Mouse (Mus musculus): Measurements from ENCODE around the gene Ccdc9. TPM values are rescaled to one million over a fixed set of nuclear protein-coding genes. Genes with fewer than 3 reads are reported as not detected.

Gene Ccdc9
- total RNA-seq (2021), result 10 to 100 TPM; 45.5 to 59.0 TPM
- long read RNA-seq, experiment 1, partial matches to known transcripts, result 21 of 32 reads
- long read RNA-seq, experiment 1, other reads (novel, unspliced or antisense), result 11 of 32 reads
- long read RNA-seq, experiment 2, partial matches to known transcripts, result 21 of 39 reads
- long read RNA-seq, experiment 2, other reads (novel, unspliced or antisense), result 17 of 39 reads

- DNase-seq (ENCODE audit: low spot score in 2 of 2), result peak; percentile 100
Observed at GRCm38 (mm10) chr7:16286026-16286961, at the start of gene Ccdc9. Gene Ccdc9, minus strand, starts transcription at chr7:16286795.

- no peak for DNase-seq (ENCODE audit: low spot score in 2 of 2)
Observed at GRCm38 (mm10) chr7:16329146-16329545, 42.6 kb upstream of the Ccdc9 start.

GRCm38 (mm10) chr7:16326607-16326971 is 40.0 kb upstream of the Ccdc9 start:
- DNase-seq (ENCODE audit: low spot score in 2 of 2), result no peak

GRCm38 (mm10) chr7:16325920-16326606 is 39.5 kb upstream of the Ccdc9 start:
- peak in 1 of 2 experiments; percentile 55 for DNase-seq (ENCODE audit: low spot score in 2 of 2)

GRCm38 (mm10) chr7:16324661-16325060 is 38.1 kb upstream of the Ccdc9 start:
- peak in 1 of 2 experiments; percentile 42 for DNase-seq (ENCODE audit: low spot score in 2 of 2)

- DNase-seq (ENCODE audit: low spot score in 2 of 2), result no peak
Observed at GRCm38 (mm10) chr7:16320479-16320878, 33.9 kb upstream of the Ccdc9 start.

GRCm38 (mm10) chr7:16319216-16319615 is 32.6 kb upstream of the Ccdc9 start:
- no peak for DNase-seq (ENCODE audit: low spot score in 2 of 2)

- no peak for DNase-seq (ENCODE audit: low spot score in 2 of 2)
Observed at GRCm38 (mm10) chr7:16317094-16317493, 30.5 kb upstream of the Ccdc9 start.

- no peak for DNase-seq (ENCODE audit: low spot score in 2 of 2)
Observed at GRCm38 (mm10) chr7:16315222-16315759, 28.7 kb upstream of the Ccdc9 start.

- no peak for DNase-seq (ENCODE audit: low spot score in 2 of 2)
Observed at GRCm38 (mm10) chr7:16314221-16314775, 27.7 kb upstream of the Ccdc9 start.

- peak; percentile 84 to 88 for DNase-seq (ENCODE audit: low spot score in 2 of 2)
Observed at GRCm38 (mm10) chr7:16313481-16314220, 27.1 kb upstream of the Ccdc9 start.

GRCm38 (mm10) chr7:16312672-16313311 is 26.2 kb upstream of the Ccdc9 start:
- peak; percentile 50 to 78 for DNase-seq (ENCODE audit: low spot score in 2 of 2)

GRCm38 (mm10) chr7:16312011-16312671 is 25.5 kb upstream of the Ccdc9 start:
- DNase-seq (ENCODE audit: low spot score in 2 of 2), result peak; percentile 34 to 64

- peak in 1 of 2 experiments; percentile 37 for DNase-seq (ENCODE audit: low spot score in 2 of 2)
Observed at GRCm38 (mm10) chr7:16311453-16312004, 24.9 kb upstream of the Ccdc9 start.

- peak; percentile 28 to 37 for DNase-seq (ENCODE audit: low spot score in 2 of 2)
Observed at GRCm38 (mm10) chr7:16310521-16311452, 24.2 kb upstream of the Ccdc9 start.

- peak; percentile 74 to 85 for DNase-seq (ENCODE audit: low spot score in 2 of 2)
Observed at GRCm38 (mm10) chr7:16310020-16310520, 23.5 kb upstream of the Ccdc9 start.

GRCm38 (mm10) chr7:16309318-16310019 is 22.9 kb upstream of the Ccdc9 start:
- peak; percentile 78 to 88 for DNase-seq (ENCODE audit: low spot score in 2 of 2)

Measured in gastrocnemius, postnatal 4 days (tissue).